Mouse (Mus musculus) hindbrain, embryonic 14.5 days (tissue): Measurements from ENCODE around the gene Dynll2. TPM values are rescaled to one million over a fixed set of nuclear protein-coding genes. Genes with fewer than 3 reads are reported as not detected.

Experiments used
- ATAC-seq: fragments of 200-750 bp; cut with Nextera tagmentation; 2 replicates; pipeline ENCODE4 v1.8.0; 2017; ENCODE audit warnings: moderate number of reproducible peaks, mild to moderate bottlenecking, moderate TSS enrichment, moderate library complexity; ENCODE audit not compliant: low FRiP score
- DNase-seq: peaks from one replicate; pipeline ENCODE4 v3.0.0-alpha.2; 2015; ENCODE audit warnings: low spot score
- H3K27ac ChIP-seq: fragments of 300-500 bp; sonication (generic); 2 replicates; pipeline ENCODE4 v1.5.1; 2014; ENCODE audit warnings: mild to moderate bottlenecking, moderate library complexity
- H3K27me3 ChIP-seq: fragments of 300-500 bp; sonication (generic); 2 replicates; pipeline ENCODE4 v1.6.1; 2014; ENCODE audit warnings: mild to moderate bottlenecking, low read length, mixed read lengths; ENCODE audit not compliant: control insufficient read depth, insufficient read depth
- H3K36me3 ChIP-seq: fragments of 300-500 bp; sonication (generic); replicated peaks from 2 replicates; pipeline ENCODE4 v1.6.1; 2014; ENCODE audit not compliant: control insufficient read depth, insufficient read depth
- H3K4me1 ChIP-seq: fragments of 300-500 bp; sonication (generic); replicated peaks from 2 replicates; pipeline ENCODE4 v1.6.1; 2014; ENCODE audit warnings: antibody characterized with exemption, low read length, mixed read lengths; ENCODE audit not compliant: control insufficient read depth, insufficient read depth
- H3K4me2 ChIP-seq: fragments of 300-500 bp; sonication (generic); replicated peaks from 2 replicates; pipeline ENCODE4 v1.6.1; 2014; ENCODE audit warnings: mild to moderate bottlenecking, moderate library complexity
- H3K4me3 ChIP-seq: fragments of 300-500 bp; sonication (generic); replicated peaks from 2 replicates; pipeline ENCODE4 v1.5.1; 2014; ENCODE audit warnings: mild to moderate bottlenecking, low read length
- H3K9ac ChIP-seq: fragments of 300-500 bp; sonication (generic); 2 replicates; pipeline ENCODE4 v1.6.1; 2014
- H3K9me3 ChIP-seq: fragments of 300-500 bp; sonication (generic); 2 replicates; pipeline ENCODE4 v1.6.1; 2016; ENCODE audit warnings: low read length; ENCODE audit not compliant: control insufficient read depth
- WGBS: fragments of 180-500 bp; shearing (Covaris S2); extraction: QIAGEN DNeasy Blood & Tissue Kit; methylation state at CpG from one replicate; pipeline ENCODE4 v1.1.7; 2014; 5-methylcytosine and 5-hydroxymethylcytosine counted together
- polyA plus RNA-seq: library from polyadenylated mRNA; unstranded; fragments of >200 nt; fragmentation: Nextera tagmentation; extraction: Ambion mirVana; gene quantifications from 2 replicates; pipeline ENCODE4 v1.2.1, GENCODE M21; 2014

The Dynll2 gene
- polyA plus RNA-seq, 1 experiment from 2014 or later, result 32.8 TPM

DNA sequence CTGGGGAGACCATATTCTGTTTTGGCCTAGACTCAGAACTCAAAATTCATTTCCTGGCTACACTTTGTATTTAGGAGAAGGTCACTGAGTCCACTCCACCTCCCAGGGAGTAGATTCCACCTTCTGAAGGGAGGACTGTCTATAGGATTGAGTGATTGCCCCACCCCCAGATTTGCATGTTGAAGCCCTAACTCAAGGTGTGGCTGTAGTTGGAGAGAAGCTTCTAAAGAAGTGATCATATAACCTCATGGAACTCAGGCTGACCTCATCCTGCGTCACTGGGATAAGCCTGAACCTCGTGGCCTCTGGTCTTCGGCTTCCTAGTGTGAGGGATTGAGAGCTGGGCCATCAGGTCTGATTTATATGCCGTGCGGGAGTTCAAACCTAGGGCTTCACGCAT, 28.5 kb upstream of the Dynll2 start:
- DNase-seq (no peak), ATAC-seq (no peak)
- Histone ChIP-seq H3K4me3 (no peak overlapping the region), H3K36me3 (no peaks in the 10 kb centered on the region), H3K4me1 (no peaks in the 10 kb centered on the region), H3K27me3 (no peaks in the 10 kb centered on the region), H3K27ac (no peak overlapping the region), H3K9me3 (no peaks in the 10 kb centered on the region), H3K4me2 (no peak overlapping the region), H3K9ac (no peak overlapping the region)
- 85% methylated on average over 6 of the region's 6 CpGs for WGBS

- no peak overlapping the region for H3K27ac ChIP-seq
- ATAC-seq, result no peak
Observed at GRCm38 (mm10) chr11:88015161-88015560, 27.8 kb upstream of the Dynll2 start.

DNA sequence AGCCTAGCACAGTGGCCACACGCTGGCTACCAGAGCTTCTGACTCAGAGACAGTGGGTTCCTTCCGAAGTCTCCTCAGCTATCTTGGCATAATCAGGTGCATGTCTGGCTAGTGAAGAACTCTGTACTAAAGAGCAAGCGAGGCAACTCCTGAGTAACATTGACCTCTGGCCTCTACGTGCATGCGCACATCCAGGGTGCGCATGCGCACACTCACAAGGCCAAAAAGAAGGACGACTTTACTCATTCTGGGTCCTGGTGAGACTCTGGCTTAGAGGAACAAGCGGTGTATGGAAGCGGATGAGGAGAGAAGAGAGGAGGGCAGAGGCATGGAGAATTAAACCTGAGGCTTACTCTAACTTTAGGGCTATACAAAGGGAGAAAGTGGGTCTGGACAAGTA, 26.3 kb upstream of the Dynll2 start:
- DNase-seq (no peak), ATAC-seq (no peak)
- H3K27me3 ChIP-seq, result no peaks in the 10 kb centered on the region
- WGBS, result 92% methylated on average over 10 of the region's 10 CpGs
- H3K9me3 ChIP-seq, result no peaks in the 10 kb centered on the region
- H3K4me3 ChIP-seq, result no peak overlapping the region
- H3K36me3 ChIP-seq, result no peaks in the 10 kb centered on the region
- no peak overlapping the region for H3K9ac ChIP-seq
- H3K4me2 ChIP-seq, result no peak overlapping the region
- no peak overlapping the region for H3K27ac ChIP-seq
- H3K4me1 ChIP-seq, result peaks cover 9% of the 10 kb centered on the region

More at GRCm38 (mm10) chr11:88015161-88015560, 27.8 kb upstream of the Dynll2 start:
- no peak overlapping the region for H3K9ac ChIP-seq
- WGBS, result 74% methylated on average over 11 of the region's 11 CpGs
- H3K27me3 ChIP-seq, result no peaks in the 10 kb centered on the region
- H3K9me3 ChIP-seq, result no peaks in the 10 kb centered on the region
- no peak overlapping the region for H3K4me2 ChIP-seq
- DNase-seq, result peak; percentile 27
- H3K4me3 ChIP-seq, result no peak overlapping the region
- no peaks in the 10 kb centered on the region for H3K36me3 ChIP-seq
- H3K4me1 ChIP-seq, result 0 out of 2 replicates have a peak, but pooled peaks cover under 1% of the 10 kb centered on the region

DNA sequence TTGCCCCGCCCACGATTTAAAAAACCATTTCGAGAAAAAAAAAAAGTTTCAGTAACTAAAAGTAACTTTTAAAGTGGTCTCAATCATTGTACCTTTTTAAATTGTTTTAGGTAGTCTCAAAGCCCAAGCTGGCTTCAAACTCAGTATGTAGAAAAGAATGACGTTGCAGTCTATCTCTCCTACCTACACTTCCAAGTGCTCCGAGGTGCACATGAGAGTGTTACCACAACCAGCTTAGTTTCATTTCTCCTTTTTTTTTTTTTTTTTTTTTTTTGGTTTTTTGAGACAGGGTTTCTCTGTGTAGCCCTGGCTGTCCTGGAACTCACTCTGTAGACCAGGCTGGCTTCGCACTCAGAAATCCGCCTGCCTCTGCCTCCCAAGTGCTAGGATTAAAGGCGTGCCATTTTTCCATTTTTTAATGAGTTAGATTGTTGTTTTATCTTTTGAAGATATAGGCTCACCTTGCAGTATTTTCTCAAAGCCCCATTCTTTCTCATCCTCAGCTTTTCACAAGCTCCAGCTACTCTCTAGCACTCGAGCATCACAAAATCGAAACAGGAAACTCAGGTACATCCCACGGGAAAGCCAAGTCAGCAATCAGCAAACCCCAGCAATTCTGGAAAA, 25.4 kb upstream of the Dynll2 start:
- Histone ChIP-seq H3K27me3 (no peaks in the 10 kb centered on the region), H3K4me3 (no peak overlapping the region), H3K9me3 (no peaks in the 10 kb centered on the region), H3K9ac (no peak overlapping the region), H3K4me2 (no peak overlapping the region), H3K27ac (no peak overlapping the region), H3K36me3 (no peaks in the 10 kb centered on the region), H3K4me1 (peaks cover 9% of the 10 kb centered on the region)
- 96% methylated on average over 11 of the region's 11 CpGs for WGBS
- no peak for ATAC-seq
- no peak for DNase-seq

DNA sequence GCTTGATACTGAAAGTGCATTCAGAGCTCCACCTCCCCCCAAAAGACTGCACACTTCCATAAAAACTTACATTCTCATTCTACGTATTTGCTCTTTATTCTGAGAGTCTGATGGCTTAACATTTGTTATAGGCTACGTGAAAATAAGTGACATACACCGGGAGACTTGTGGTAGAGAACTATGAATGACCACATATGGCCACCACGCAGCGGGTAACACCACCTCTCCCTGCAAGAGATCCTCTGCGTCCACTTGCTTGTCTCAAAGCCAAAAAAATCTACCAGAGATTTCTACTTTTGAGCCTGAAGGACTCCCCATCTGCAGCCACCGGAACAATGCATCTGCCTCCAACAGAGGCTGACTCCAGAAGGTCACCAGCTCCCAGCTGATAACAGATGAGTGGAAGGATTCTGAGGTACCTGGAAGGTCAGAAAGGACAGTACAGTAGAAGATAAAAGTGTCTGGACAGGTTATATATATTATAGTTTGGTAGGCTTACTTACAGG, 24.6 kb upstream of the Dynll2 start:
- no peak for ATAC-seq
- DNase-seq, result no peak

DNA sequence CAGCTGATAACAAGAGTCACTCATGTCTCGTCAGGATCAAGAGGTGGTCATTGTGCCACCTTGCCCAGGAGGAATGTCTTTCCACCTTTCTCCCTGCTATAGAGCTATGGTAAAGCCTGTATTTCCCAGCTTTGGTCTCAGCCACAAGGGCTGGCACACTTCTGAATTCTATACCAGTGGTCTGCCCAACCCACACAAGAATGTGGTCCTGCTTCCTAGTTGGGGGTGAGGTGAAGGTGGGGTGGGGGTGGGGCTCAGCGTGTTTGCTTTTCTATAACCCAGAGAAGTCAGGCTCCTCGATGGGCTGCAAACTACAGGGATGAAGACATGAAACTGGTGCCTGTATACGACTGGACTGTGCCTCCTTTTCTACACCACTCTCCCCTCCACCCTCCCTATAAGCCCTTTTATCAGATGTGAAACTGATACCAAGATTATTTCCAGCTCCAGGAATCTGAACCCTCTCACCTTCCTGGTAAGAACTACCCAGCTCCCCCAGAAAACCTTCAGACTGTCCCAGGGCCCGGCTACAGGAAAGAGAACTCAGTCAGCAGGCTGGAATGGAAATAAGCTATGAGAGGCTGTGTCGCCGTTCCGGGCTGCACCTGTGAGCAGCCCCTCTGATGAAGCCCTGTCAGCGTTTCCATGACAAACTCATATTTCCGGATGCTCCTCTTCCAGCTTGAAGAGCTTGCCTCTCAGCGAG, 24.0 kb upstream of the Dynll2 start:
- H3K4me2 ChIP-seq, result no peak overlapping the region
- ATAC-seq (no peak), DNase-seq (no peak)
- no peaks in the 10 kb centered on the region for H3K27me3 ChIP-seq
- H3K4me3 ChIP-seq, result no peak overlapping the region
- H3K9me3 ChIP-seq, result no peaks in the 10 kb centered on the region
- peaks cover 9% of the 10 kb centered on the region for H3K4me1 ChIP-seq
- 79% methylated on average over 11 of the region's 11 CpGs for WGBS
- H3K9ac ChIP-seq, result no peak overlapping the region
- no peak overlapping the region for H3K27ac ChIP-seq
- no peaks in the 10 kb centered on the region for H3K36me3 ChIP-seq

More for the DNA sequence above, 24.6 kb upstream of the Dynll2 start:
- H3K27me3 ChIP-seq, result no peaks in the 10 kb centered on the region
- no peak overlapping the region for H3K9ac ChIP-seq
- 93% methylated on average over 7 of the region's 7 CpGs for WGBS
- H3K4me2 ChIP-seq, result no peak overlapping the region
- peaks cover 9% of the 10 kb centered on the region for H3K4me1 ChIP-seq
- no peak overlapping the region for H3K4me3 ChIP-seq
- H3K9me3 ChIP-seq, result no peaks in the 10 kb centered on the region
- no peaks in the 10 kb centered on the region for H3K36me3 ChIP-seq
- no peak overlapping the region for H3K27ac ChIP-seq

DNA sequence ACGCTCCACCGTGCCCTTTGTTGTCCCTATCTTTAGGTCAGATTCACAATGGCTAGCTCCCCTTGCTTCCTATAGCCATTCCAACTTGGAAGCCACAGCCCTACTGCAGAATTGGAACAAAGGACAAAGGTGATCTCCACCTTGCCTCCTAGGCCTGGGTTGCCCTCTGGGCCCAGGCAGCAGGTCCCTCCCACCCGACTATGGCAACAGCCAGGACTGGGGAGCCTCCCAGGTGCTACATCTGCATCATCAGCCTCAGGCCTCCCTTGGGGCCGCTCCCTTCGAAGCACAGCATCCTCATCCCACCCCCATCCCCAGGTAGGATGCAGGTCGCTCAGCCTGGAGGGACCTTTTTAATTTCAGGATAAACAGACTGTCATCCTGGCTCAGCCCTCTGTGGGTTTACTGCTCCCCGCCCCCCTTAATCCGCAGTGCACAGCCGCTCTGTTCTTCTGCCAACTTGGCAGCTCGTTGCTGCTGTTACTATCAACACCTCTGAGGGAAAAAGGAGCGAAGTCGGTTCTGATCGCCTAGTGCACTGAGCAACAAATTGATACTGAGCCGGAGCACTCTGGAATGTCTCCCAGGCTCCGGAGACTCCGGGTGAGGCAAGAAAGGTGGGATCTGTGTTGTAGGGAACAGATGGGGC, 22.3 kb upstream of the Dynll2 start:
- 19% methylated on average over 16 of the region's 16 CpGs for WGBS
- peak; percentile 46; the same call in 1 of the 2 replicates for ATAC-seq
- H3K4me3 ChIP-seq, result 0 out of 2 replicates have a peak overlapping the region, but pooled peaks have one; percentile 2

DNA sequence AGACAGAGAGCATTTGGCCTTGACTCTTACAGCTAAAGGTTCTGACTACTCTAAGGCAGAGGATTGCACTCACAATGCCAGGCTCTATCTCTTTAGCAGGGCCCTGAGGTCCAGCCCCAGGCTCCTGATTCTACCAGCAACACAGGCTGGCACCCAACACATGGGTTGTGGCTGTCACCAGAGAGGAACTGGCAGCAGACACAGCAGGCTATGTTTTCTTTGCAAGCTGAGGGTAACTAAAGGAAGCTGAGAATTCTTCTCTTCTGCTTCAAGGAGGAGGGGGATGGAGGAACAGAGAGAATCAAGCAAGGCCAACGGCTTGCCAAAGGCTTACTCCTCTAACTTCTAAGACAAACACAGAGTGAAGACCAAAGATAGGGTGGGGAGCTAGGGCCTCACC, 21.3 kb upstream of the Dynll2 start:
- Histone ChIP-seq H3K27ac (no peak overlapping the region), H3K9ac (no peak overlapping the region), H3K9me3 (no peaks in the 10 kb centered on the region), H3K4me1 (peaks cover 9% of the 10 kb centered on the region), H3K36me3 (no peaks in the 10 kb centered on the region), H3K4me2 (no peak overlapping the region), H3K4me3 (no peak overlapping the region), H3K27me3 (no peaks in the 10 kb centered on the region)
- no peak for DNase-seq
- 81% methylated on average over 1 of the region's 1 CpGs for WGBS
- no peak for ATAC-seq

More for the DNA sequence above, 22.3 kb upstream of the Dynll2 start:
- Histone ChIP-seq H3K4me1 (peaks cover 9% of the 10 kb centered on the region), H3K9ac (peak overlapping the region; percentile 45; the same call in 1 of the 2 replicates), H3K4me2 (peak overlapping the region; percentile 42), H3K27me3 (no peaks in the 10 kb centered on the region), H3K27ac (peak overlapping the region; percentile 53), H3K9me3 (no peaks in the 10 kb centered on the region), H3K36me3 (no peaks in the 10 kb centered on the region)
- peak; percentile 59 for DNase-seq

DNA sequence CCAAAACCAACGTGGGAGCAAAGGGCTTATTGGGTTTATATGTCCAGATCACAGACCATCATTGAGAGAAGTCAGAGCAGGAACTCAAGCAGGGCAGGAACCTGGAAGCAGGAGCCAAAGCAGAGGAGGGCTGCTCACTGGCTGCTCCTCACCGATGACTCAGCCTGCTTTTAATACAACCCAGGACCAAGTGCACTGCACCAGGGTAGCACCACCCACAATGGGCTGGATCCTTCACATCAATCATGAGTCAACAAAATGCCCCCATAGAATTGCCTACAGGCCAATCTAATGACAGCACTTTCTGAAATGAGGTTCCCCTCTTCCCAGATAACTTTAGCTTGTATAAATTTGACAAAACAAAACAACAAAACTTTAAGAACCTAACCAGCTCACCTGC, 16.8 kb upstream of the Dynll2 start:
- ATAC-seq (no peak), DNase-seq (no peak)
- no peaks in the 10 kb centered on the region for H3K4me1 ChIP-seq
- no peak overlapping the region for H3K4me2 ChIP-seq
- no peak overlapping the region for H3K27ac ChIP-seq
- H3K36me3 ChIP-seq, result no peaks in the 10 kb centered on the region
- 64% methylated on average over 2 of the region's 2 CpGs for WGBS
- H3K9me3 ChIP-seq, result no peaks in the 10 kb centered on the region
- no peak overlapping the region for H3K4me3 ChIP-seq
- H3K27me3 ChIP-seq, result no peaks in the 10 kb centered on the region
- no peak overlapping the region for H3K9ac ChIP-seq
